Mouse (Mus musculus): ENCODE results near the gene Mylk2.

Mylk2 gene

DNA sequence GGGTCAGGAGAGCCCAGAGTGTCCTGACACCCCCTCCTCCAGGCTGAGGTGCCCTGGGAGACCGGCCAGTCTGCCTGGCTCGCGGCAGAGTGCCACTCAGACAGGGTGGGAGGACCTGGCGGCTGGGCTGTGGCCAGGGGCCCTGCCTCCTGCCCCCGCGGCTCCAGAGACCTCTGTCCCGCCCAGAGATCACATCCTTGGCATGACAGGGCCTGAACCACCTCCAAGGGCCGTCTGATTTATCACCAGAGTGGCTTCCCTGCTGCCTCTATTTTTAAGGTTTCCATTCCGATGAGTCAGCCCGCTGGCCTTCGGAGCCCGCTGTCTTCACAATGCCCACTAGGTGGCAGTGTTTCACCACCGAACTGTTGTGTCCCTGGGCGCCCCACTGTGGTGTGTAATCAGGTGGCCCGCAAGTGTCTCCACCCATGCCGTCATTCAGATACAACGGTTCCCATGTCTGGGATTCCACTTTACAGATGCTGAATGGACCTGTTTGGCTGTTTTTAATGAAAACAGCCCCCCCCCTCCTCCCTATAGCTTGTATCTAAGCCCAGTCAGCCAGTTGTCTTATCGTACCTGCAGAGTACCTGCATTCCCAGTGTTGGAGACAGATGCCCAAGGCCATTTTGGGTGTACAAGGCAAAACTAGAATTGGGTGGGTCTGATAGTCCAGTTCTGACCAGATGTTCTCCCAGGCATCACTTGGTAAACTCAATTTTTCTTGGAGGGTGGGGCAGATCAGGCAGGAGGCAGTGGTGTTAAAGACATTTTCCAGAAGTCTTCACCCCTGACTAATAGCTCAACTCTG lies 3.4 kb downstream of the Mylk2 start:
- peak; percentile 89 for DNase-seq

DNA sequence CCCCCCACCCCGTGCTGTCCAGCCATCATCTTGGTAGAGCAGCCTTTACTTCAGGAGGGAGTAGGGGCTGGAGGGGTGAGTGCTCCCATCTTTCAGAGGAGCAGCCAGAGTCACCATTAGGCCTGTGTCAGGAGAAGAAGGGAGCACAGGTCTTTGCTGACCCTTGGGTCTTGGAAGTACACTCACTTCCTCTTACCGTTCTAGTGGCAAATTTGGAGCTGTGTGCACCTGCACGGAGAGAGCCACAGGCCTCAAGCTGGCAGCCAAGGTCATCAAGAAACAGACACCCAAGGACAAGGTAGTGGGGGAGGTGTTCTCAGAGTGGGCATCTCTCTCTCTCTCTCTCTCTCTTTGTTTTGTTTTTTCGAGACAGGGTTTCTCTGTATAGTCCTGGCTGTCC lies 4.3 kb downstream of the Mylk2 start:
- no peak for DNase-seq

DNA sequence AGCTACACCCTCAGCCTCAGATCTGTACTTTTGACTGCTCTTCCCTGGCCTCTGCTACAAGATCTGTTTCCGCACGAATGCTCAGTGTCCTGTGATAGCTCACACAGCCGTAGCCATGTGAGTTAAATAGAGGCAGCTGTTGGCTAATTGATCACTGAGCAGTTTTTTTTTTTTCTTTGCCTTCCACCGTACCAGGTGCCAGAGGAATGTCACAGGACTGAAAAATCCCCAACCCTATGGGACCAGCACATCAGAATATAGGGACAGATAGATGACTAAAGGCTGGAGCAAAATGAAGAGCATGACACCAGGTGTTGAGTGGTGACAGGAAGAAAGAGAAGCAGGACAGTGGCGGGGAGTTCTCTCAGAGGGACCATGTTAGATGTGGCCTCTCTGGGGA lies 5.0 kb downstream of the Mylk2 start:
- no peak for DNase-seq

DNA sequence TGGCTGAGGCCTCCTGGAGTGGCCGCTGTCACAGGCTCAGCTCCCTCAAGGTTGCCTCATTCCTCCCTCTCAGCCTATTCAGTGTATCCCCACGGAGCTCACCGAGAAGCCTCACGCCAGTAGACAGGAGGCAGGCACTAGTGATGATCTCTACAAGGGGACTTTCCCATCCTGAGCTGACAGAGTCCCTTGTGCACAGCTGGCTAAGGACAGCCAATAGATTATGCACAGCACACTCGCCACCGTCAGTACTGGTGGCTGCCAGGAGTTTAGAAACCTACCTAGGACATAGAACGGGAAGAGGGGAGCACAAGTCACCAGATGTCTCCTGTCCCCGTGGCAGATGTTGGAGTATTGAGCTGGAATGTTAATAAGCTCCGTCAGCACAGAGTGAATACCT lies 6.5 kb downstream of the Mylk2 start:
- no peak for DNase-seq

DNA sequence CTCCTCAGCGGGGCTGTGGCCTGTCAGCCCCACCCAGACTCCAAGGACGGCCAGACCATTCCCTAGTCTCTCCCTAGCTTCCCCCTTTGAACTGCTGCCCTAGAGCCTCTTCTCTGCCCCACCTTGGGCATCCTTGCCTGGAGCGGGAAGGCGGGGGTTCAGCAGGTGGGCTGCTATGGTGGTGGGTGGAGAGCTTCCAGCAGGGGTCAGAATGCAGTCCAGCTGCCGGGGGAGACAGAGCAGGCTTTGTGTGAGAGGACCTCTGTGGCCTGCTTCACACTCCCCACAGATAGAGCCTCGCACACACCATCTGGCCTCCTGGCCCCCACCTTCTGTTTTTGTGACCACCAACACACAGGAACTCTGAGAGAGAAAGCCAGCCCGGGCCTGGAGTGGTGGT lies 11.2 kb downstream of the Mylk2 start:
- peak; percentile 80 for DNase-seq

DNA sequence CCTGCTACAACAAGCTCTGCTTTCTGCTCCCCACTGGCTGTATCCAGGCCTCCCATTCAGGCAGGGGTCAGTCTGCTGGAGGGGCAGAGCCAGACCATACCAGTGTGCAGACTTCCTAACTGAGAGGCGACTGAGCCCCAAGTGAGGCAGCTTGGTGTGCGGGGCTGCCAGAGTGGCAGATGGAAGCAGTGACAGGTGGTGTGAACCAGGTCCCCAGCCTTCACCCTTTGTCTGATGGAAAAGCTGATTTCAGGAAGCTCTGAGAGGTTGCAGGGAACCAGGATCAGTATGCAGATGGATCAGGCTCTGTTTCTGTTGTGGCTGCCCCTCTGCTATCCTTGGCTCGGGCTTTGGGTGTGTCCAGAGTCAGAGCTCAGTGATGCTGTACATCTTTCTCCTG lies 12.5 kb downstream of the Mylk2 start:
- peak; percentile 64 for DNase-seq

DNA sequence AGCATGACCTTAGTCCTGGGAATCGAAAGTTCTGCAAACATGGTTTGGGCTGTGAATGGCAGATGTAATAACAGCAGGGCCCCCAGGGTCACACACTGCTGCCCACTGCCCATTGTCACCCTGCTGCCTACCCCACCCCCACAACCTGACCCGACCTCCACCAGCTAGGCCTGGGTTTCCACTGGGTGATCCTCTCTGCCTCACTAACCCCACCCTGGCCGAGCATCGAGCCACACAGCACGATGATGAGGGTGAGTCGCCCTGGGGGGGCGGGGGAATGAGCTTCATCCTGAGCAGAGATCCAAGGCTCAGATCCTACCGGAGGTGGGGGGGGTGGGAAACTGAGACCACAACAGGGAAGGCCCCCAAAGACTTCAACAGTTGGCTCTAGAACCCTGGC lies 13.0 kb downstream of the Mylk2 start:
- no peak for DNase-seq

DNA sequence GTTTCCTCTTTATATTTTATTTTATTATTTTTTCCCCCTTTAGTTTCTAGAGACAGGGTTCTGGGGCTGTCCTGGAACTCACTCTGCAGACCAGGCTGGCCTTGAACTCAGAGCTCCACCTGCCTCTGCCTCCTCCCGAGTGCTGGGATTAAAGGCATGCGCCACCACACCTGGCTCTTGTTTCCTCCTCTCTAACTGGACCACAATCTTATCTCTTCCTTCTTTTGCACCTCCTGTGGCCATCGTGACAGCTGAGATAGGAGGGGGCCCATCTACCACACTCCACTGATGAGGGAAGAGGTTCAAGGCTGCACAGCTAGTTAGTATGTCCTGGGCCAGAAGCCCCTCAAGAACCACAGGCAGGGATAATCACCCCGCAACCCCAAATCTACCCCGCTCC lies 13.4 kb downstream of the Mylk2 start:
- DNase-seq, result no peak

DNA sequence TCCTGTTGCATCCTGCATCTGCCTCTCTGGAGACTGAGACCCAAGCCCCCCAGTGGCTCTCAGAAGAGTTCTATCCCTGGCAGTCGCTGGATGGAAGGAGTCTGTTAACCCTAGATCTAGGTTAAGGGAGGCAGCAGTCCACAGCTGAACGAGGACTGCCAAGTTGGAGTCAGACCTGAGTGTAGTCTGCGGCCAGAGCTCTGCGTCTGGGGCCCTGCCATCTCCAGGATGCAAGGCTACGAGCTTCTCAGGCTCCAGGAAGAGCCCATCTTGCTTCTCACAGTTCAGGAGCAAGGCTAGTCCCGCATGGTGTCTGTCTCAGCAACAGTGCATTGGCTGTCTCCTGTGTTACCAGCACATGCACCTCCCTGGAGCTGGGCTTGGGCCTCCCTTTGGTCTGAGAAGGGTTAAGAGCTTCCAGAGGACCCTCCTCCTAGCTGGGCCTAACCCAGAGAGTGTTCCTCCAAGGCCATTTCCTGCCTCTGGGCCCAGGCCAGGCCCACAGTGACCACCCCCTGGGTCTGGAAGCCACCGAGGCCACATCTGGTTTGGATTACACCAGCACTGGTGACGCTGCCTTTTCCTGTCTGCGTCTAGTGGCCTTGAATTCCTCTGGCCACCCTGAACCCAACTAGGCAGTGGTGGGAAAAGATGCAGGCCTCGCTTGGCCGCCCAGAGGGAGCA lies 14.2 kb downstream of the Mylk2 start:
- no peak for DNase-seq

DNA sequence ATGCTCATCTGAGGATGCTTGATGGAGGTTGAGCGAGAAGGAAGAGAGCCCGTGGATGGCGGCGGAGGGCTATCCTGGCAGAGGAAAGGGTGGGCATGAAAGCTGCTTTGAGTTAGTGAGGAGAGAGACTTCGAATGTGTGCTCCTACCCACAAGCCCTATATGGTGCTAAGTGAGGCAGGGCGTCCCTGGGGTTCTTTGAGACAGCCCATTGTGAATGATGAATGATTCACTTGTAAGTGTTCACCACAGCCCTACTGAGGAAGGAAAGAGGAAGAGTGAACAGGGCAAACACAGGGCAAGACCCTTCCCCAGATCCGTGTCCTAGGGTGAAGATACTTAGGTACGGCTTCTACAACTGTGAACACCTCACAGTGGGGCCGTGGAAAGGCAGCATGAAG lies 15.7 kb downstream of the Mylk2 start:
- no peak for DNase-seq

DNA sequence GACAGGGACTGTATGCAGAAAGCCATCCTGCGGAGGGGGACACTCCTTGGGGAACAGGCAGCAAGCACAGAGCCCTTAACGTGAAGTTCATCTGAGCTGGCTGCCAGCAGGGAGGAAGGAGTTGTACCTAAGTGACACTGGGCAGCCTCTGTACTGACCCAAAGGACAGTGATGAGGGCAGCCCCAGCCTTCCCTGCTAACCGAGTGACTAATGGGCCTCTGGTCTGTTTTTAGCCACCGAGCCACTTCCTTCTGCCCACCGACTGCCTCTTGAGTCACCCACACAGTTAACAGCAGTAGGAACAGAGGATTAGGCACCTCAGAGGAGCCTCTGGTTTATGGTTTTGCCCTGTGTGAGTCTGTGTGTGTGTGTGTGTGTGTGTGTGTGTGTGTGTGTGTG lies 16.2 kb downstream of the Mylk2 start:
- no peak for DNase-seq

DNA sequence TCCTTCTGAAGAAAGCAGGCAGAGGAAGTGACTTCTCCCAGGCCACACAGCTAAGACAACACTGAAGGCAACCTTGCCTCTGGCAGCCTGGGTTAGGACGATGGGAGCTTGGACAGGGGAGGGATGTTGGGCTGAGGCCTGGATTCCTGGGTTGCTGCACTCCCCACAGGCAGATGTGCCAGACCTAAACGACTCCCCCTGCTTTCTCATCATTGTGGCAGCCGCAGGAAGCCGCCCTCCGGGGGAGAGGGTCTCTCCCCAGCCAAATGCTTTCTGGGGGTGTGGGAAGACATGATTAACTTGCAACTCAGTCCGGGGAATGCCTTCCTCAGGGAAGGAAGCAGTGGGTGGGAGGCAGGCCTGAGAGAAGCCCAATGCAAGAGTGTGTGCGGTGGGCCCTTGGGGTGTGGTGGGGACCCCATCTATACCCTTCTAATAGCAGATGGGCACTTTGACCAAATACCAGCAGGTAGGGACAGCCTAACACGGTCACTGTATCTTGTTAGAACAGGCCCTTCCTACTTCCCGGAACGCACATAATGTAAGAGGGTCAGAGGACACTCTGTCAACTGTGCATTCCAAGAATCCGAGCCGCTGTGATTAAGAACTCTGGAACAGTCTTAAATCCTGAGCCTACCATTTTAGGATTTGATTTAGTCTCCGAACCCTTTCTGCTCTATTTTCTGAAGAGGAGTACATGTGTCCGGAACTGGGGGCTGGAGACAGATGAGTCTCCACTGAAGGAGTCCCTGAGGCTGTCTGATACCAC lies 17.3 kb downstream of the Mylk2 start:
- no peak for DNase-seq

DNA sequence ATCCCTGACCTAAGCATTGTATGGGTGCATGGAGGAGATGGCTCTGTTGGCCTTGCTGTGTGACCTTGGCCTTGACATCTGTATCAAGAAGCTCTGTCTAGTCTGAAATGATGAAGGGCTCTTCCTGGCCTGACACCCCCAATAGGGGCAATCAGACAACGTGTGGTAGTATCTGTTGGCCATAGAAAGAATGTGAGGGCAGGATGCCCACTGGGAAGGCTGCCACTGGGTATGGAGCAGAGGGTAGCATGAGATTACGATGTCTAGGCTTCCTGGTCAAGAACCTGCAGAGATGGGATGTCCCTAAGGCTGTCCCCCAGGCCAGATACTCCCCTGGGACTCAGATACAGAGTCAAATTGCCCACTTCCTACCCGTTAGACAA lies 17.8 kb downstream of the Mylk2 start:
- DNase-seq, result no peak

DNA sequence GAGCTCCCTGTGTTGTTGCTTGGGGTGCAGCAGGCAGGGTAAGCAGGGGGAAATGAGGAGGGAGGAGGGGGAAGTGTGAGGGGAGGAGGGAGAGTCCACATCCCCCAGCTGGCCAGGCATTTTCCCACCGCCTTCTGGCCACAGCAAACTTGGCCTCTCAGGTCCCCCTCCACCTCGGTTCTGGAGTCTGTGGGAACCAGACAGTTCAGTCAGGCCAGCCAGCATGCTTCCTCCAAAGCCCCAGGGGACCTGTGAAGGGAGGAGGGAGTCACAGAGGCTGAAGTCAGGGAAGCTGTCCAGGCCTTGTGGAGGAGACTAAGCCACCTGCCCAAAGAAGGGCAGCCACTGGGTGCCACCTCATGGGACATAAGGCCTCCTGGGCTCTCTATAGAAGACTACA lies 19.1 kb downstream of the Mylk2 start:
- DNase-seq, result no peak

DNA sequence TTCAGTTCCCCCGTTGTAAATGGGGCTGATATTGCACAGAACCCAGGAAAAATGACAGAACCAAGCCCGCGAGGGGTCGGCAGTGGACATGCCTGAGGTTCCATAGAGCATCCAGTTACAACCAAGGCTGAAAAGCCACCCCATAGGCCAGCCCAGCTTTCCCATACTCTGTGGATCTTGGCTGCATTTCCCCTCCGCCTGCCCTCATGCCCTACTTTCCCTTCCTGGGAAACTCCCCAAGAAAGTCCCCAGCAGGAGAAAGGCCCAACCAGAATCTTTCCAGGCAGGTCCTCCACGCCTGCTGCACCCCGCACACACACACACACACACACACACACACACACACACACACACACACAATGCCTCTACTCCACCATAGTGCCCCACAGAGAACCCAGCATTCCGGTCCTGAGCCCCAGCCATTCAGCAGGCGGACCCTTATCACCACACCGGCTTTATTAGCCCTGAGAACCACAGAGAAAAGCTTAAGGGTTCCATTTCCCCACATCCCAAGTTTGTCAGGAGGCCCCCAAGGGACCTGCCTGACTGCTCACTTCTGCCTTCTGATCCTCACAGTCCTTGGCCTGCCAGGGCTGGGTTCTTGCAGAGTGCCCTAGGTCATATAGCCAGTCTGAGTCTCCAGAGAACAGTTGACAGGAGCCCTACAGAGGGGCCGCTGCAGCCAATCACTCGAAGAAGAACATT lies 20.5 kb downstream of the Mylk2 start:
- DNase-seq, result no peak

DNA sequence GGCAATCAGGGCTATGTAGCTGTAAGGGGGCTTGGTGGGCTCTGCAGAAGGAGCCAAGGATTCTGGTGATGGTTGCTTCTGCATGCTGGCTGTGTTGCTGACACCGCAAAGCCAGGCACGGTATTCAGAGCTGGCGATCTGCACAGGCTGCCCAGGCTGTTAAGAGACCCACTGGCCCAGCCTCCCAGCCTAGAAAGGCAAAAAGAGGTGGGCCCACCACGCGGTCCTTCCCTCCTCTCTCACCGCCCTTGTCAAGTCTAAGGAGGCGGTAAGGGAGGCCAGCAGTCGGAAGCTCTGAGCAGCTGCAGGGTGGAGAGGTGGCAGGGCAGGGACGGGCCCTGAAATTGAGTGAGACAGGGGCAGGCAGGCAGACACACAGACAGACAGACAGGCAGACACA lies 21.9 kb downstream of the Mylk2 start, which contains the start of gene Foxs1:
Gene Foxs1, minus strand, starts transcription at position 161 of the 400 bp plus-strand sequence.
- no peak for DNase-seq

DNA sequence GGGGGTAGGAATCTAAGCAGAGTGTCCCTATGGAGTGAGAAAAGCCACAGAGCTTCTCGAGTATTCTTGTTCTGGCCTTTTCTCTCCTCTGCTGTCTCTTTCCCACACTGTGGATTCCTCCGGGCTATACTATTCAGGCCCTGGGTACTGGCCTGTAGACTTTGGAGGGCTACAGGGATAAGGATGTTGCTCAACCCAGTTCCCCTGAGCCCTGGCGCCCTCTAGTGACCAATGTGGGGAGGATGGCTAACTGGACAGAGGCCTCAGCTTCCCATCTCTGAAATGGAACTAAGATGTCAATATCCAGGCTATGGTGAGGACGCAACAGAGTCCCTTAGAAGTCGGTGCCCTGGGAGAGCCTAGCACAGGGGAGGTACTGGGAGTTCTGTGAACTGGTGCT lies 22.5 kb downstream of the Mylk2 start:
- peak; percentile 68 for DNase-seq

DNA sequence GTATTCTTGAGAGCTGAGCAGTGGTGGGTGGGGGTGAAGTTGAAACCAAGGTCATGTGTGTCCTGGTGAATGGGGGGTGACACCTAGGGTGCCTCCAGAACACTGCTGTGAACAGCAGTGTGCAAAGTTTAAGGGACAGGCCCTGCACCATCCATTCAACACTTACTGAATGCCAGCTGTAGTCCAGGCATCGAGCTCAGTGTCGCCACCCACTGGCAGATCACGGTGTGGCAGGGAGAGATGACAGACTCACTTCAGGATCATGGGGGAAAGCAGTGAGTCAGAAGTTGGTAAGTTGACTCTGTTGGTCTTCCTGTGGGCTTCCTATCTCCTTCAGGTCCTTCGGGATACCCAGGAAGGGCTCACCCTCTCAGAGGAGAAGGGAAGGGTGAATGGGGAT lies 28.7 kb downstream of the Mylk2 start:
- peak; percentile 63 for DNase-seq

DNA sequence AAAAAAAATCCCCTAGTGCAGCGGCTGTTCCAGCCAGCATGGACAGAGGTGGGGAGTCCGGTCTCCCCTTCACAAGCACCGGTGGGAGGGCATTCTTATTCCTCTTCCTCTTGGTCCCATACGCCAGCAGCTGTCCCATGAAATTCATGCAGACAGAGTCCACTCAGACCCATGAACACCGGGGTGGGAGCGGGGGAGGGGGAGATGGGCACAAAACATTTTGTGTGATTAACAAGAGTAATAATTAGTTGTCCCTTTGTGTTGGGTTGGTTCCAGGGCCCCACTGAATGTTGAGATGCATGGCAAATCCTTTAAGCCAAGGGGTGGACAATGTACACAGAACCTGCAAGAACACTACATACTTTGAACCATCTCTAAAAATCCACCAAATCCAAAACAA lies 30.0 kb downstream of the Mylk2 start:
- no peak for DNase-seq

DNA sequence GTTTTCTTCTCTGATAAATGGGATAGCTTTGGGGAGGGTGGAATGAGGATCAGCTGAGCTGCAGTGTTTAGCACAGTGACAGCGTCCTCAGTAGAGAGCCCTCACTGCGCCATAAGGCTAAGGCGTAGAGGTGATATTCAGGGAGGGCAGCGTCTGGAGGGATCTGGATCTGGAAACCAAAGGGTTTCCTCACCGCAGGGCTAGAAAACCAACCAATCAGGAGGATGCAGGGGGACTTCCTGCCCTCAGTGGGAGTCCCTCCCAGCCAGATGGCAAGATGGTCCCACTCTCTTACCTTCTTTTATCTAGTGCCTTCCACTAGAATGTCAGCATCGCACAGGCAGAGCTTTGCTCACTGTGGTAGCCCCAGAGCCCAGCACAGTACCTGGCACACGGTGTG lies 30.6 kb downstream of the Mylk2 start:
- no peak for DNase-seq

DNA sequence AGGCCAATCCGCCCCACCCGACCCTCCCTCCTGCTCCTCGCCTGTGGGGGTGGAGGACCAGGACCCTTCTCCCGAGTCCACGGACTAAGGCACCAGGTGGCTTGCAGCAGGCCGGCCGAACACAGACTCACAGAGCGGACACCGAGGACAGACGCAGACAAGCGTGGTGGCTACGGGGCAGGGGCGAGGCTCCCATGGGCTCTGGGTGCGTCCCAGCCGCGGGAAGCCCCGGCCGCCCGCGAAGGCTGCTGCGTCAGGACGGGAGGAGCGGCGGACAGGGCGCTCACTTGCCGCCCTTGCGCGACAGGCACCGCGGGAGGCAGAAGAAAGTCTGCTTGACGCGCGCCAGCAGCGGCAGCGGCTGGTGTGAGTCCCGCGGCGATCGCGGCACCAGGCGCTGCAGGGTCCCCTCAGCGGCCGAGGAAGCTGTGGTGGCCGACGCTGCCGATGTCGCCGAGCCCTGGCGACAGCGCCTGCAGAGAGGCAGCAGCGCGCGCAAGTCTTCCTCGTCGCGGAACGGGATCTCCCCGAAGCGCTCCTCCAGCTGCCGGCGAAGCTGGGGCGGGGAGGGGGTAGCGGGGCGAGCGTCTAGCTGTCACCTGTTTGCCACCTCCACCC lies 31.9 kb downstream of the Mylk2 start:
- peak; percentile 59 for DNase-seq

DNA sequence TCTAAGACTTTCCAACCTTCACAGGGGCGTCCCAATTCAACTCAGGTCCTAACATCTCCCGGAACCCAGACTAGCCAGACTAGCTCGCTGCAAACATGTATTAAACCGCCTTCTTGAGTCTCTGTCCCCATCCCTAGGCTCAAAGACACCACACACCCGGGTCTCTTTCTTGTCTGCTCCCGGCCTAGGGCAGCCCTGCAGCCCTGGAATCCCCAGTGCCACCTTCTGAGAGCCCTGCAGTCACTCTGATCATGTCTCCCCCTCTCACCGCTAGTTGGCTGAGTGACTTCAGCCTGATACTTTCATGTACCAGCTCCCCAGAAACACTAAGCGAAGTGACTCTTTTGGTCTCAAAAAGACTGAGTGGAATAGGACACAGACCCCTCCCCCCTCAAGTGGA lies 32.4 kb downstream of the Mylk2 start:
- DNase-seq, result no peak

DNA sequence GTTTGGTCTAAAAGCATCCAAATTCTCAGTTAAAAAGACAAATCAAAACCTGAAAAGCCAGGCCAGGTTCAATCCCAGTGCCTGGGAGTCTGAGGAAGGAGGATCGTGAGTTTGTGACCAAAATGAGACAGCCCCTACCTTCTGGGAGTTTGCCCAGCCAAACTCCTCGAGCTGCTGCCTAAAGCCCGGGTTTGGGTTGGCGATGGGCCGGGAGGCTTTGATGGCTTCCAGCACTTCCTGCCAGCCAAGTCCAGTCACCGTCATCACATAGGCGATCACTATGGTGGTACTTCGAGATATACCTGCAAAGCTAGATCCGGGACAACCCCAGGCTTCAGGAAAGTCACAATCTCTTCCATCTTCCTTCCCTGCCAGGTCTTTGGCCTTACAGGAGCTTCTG lies 32.9 kb downstream of the Mylk2 start:
- no peak for DNase-seq

All from retina, postnatal 1 day (tissue).